Mouse (Mus musculus) embryonic facial prominence, embryonic 12.5 days (tissue): ENCODE data around the gene Slc11a1. TPM values are rescaled to one million over a fixed set of nuclear protein-coding genes. Genes with fewer than 3 reads are reported as not detected.

Source experiments
- ATAC-seq: fragments of 200-750 bp; cut with Nextera tagmentation; 2 replicates; pipeline ENCODE4 v1.8.0; 2017; ENCODE audit not compliant: insufficient number of reproducible peaks, insufficient read depth, low FRiP score, low TSS enrichment
- H3K27ac ChIP-seq: fragments of 300-500 bp; sonication (generic); 2 replicates; pipeline ENCODE4 v1.5.1; 2016; ENCODE audit warnings: mild to moderate bottlenecking
- H3K27me3 ChIP-seq: fragments of 300-500 bp; sonication (generic); 2 replicates; pipeline ENCODE4 v1.6.1; 2016; ENCODE audit warnings: mild to moderate bottlenecking, moderate library complexity
- H3K36me3 ChIP-seq: fragments of 300-500 bp; sonication (generic); 2 replicates; pipeline ENCODE4 v1.6.1; 2016; ENCODE audit warnings: mild to moderate bottlenecking
- H3K4me1 ChIP-seq: fragments of 300-500 bp; sonication (generic); 2 replicates; pipeline ENCODE4 v1.6.1; 2016
- H3K4me2 ChIP-seq: fragments of 300-500 bp; sonication (generic); replicated peaks from 2 replicates; pipeline ENCODE4 v1.6.1; 2016; ENCODE audit warnings: mild to moderate bottlenecking, moderate library complexity
- H3K4me3 ChIP-seq: fragments of 300-500 bp; sonication (generic); 2 replicates; pipeline ENCODE4 v1.5.1; 2016; ENCODE audit warnings: mild to moderate bottlenecking
- H3K9ac ChIP-seq: fragments of 300-500 bp; sonication (generic); 2 replicates; pipeline ENCODE4 v1.6.1; 2016; ENCODE audit warnings: mild to moderate bottlenecking, moderate library complexity
- H3K9me3 ChIP-seq: fragments of 300-500 bp; sonication (generic); 2 replicates; pipeline ENCODE4 v1.6.1; 2016; ENCODE audit warnings: mild to moderate bottlenecking, moderate library complexity
- WGBS: fragments of 180-500 bp; shearing (Covaris S2); methylation state at CpG from one replicate; pipeline ENCODE4 v1.1.7; 2016; 5-methylcytosine and 5-hydroxymethylcytosine counted together
- polyA plus RNA-seq: library from polyadenylated mRNA; unstranded; fragments of >200 nt; fragmentation: Nextera tagmentation; extraction: Ambion mirVana; gene quantifications from 2 replicates; pipeline ENCODE4 v1.2.1, GENCODE M21; 2016

Slc11a1 gene
- polyA plus RNA-seq, 1 experiment from 2014 or later, result 4.1 TPM

DNA sequence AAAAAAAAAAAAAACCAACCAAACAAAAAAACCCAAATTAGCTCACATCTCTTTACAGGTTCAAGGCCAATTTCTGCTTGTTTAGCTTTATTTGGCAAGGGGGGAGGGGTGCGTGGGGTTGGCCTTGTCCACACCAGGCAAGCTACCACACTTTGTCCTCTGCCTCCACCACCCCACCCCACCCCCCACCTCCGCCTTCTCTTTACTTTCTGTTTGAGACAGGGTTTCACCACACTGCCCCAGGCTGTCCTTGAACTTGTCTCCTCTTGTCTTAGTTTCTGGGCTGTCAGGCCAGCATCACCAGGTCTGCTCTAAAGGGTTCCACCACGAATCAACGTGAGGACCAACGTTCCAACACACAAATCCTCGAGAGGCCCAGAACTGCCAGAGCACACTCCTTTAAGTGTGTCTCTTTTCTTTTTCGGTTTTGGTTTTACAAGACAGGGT lies 4.1 kb downstream of the Slc11a1 start:
- Histone ChIP-seq H3K27me3 (no peaks in the 10 kb centered on the region), H3K9me3 (no peaks in the 10 kb centered on the region), H3K4me1 (peaks cover 4% of the 10 kb centered on the region; the same call in 1 of the 2 replicates), H3K27ac (no peak overlapping the region), H3K9ac (no peak overlapping the region), H3K4me3 (no peak overlapping the region), H3K4me2 (no peak overlapping the region), H3K36me3 (no peaks in the 10 kb centered on the region)
- 81% methylated on average over 7 of the region's 7 CpGs for WGBS
- no peak for ATAC-seq

- Histone ChIP-seq H3K9me3 (no peaks in the 10 kb centered on the region), H3K27me3 (no peaks in the 10 kb centered on the region), H3K27ac (no peak overlapping the region), H3K4me2 (no peak overlapping the region), H3K9ac (no peak overlapping the region), H3K4me1 (no peaks in the 10 kb centered on the region), H3K4me3 (no peak overlapping the region), H3K36me3 (no peaks in the 10 kb centered on the region)
- 75% methylated on average over 5 of the region's 5 CpGs for WGBS
- no peak for ATAC-seq
These were observed 5.5 kb downstream of the Slc11a1 start for GRCm38 (mm10) chr1:74380484-74380883.

- H3K27ac ChIP-seq, result no peak overlapping the region
- H3K9ac ChIP-seq, result no peak overlapping the region
- no peaks in the 10 kb centered on the region for H3K27me3 ChIP-seq
- no peak overlapping the region for H3K4me2 ChIP-seq
- no peaks in the 10 kb centered on the region for H3K9me3 ChIP-seq
- H3K36me3 ChIP-seq, result no peaks in the 10 kb centered on the region
- no peaks in the 10 kb centered on the region for H3K4me1 ChIP-seq
- H3K4me3 ChIP-seq, result no peak overlapping the region
- WGBS, result 89% methylated on average over 10 of the region's 10 CpGs
- ATAC-seq, result no peak
These were observed 6.6 kb downstream of the Slc11a1 start for GRCm38 (mm10) chr1:74381588-74382021.

- no peaks in the 10 kb centered on the region for H3K36me3 ChIP-seq
- H3K27ac ChIP-seq, result no peak overlapping the region
- H3K4me2 ChIP-seq, result no peak overlapping the region
- H3K9ac ChIP-seq, result no peak overlapping the region
- no peak for ATAC-seq
- H3K27me3 ChIP-seq, result no peaks in the 10 kb centered on the region
- H3K9me3 ChIP-seq, result no peaks in the 10 kb centered on the region
- H3K4me1 ChIP-seq, result peaks cover 7% of the 10 kb centered on the region; the same call in 1 of the 2 replicates
- no peak overlapping the region for H3K4me3 ChIP-seq
- 83% methylated on average over 13 of the region's 13 CpGs for WGBS
These were observed 8.4 kb downstream of the Slc11a1 start for GRCm38 (mm10) chr1:74383385-74383784.

DNA sequence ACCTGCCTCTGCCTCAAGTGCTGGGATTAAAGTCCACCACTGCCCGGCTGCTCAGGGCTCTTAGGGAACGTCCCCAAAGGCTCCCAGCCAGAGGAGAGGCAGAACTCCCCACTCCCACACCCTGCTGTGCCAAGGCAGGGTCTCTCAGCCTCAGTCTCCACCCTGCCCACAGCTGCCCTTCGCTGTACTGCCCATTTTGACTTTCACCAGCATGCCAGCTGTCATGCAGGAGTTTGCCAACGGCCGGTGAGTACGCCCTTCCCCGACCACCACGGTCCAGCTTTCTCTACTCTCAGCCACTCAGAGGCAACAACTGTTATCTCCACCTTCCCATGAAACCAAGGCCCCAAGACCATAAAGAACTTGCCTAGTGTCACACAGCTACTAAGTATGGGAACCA lies 9.5 kb downstream of the Slc11a1 start:
- Histone ChIP-seq H3K9me3 (no peaks in the 10 kb centered on the region), H3K4me1 (peaks cover 9% of the 10 kb centered on the region), H3K27me3 (no peaks in the 10 kb centered on the region), H3K36me3 (no peaks in the 10 kb centered on the region), H3K4me3 (no peak overlapping the region), H3K27ac (no peak overlapping the region), H3K4me2 (no peak overlapping the region), H3K9ac (no peak overlapping the region)
- WGBS, result 87% methylated on average over 8 of the region's 8 CpGs
- no peak for ATAC-seq

DNA sequence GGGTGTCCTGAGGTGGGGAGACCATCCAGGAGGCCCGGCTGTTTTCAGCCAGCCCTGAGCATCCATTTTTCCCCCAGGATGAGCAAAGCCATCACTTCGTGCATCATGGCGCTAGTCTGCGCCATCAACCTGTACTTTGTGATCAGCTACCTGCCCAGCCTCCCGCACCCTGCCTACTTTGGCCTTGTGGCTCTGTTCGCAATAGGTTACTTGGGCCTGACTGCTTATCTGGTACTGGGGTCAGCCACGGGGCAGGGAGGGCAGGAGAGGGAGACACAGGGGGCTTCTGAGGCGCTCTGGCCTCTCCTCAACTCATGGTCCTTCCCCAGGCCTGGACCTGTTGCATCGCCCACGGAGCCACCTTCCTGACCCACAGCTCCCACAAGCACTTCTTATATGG lies 10.1 kb downstream of the Slc11a1 start:
- Histone ChIP-seq H3K27ac (no peak overlapping the region), H3K9me3 (no peaks in the 10 kb centered on the region), H3K9ac (no peak overlapping the region), H3K4me2 (no peak overlapping the region), H3K4me3 (no peak overlapping the region), H3K36me3 (no peaks in the 10 kb centered on the region), H3K4me1 (peaks cover 15% of the 10 kb centered on the region), H3K27me3 (no peaks in the 10 kb centered on the region)
- WGBS, result 89% methylated on average over 10 of the region's 10 CpGs
- no peak for ATAC-seq

- ATAC-seq, result no peak
- WGBS, result 90% methylated on average over 8 of the region's 8 CpGs
- Histone ChIP-seq H3K4me2 (no peak overlapping the region), H3K27ac (no peak overlapping the region), H3K4me1 (peaks cover 19% of the 10 kb centered on the region), H3K27me3 (no peaks in the 10 kb centered on the region), H3K36me3 (no peaks in the 10 kb centered on the region), H3K4me3 (no peak overlapping the region), H3K9ac (no peak overlapping the region), H3K9me3 (no peaks in the 10 kb centered on the region)
These were observed 10.5 kb downstream of the Slc11a1 start for GRCm38 (mm10) chr1:74385531-74385930.

GRCm38 (mm10) chr1:74386363-74386713 lies 11.3 kb downstream of the Slc11a1 start:
- 50% methylated on average over 7 of the region's 10 CpGs for WGBS
- no peaks in the 10 kb centered on the region for H3K36me3 ChIP-seq

GRCm38 (mm10) chr1:74386714-74387385 lies 11.9 kb downstream of the Slc11a1 start:
- Histone ChIP-seq H3K4me1 (peaks cover 24% of the 10 kb centered on the region), H3K9ac (peak overlapping the region; percentile 51), H3K27ac (peak overlapping the region; percentile 98), H3K27me3 (no peaks in the 10 kb centered on the region), H3K36me3 (no peaks in the 10 kb centered on the region), H3K4me2 (peak overlapping the region; percentile 51), H3K9me3 (no peaks in the 10 kb centered on the region), H3K4me3 (peak overlapping the region; percentile 44)
- peak; percentile 94 for ATAC-seq
- WGBS, result under 1% methylated on average over 26 of the region's 26 CpGs

More at GRCm38 (mm10) chr1:74386363-74386713, 11.3 kb downstream of the Slc11a1 start:
- H3K27ac ChIP-seq, result peak overlapping the region; percentile 98
- peak overlapping the region; percentile 44 for H3K4me3 ChIP-seq
- H3K27me3 ChIP-seq, result no peaks in the 10 kb centered on the region
- ATAC-seq, result no peak
- H3K9me3 ChIP-seq, result no peaks in the 10 kb centered on the region
- peak overlapping the region; percentile 51 for H3K4me2 ChIP-seq
- H3K4me1 ChIP-seq, result peaks cover 24% of the 10 kb centered on the region
- peak overlapping the region; percentile 51 for H3K9ac ChIP-seq

DNA sequence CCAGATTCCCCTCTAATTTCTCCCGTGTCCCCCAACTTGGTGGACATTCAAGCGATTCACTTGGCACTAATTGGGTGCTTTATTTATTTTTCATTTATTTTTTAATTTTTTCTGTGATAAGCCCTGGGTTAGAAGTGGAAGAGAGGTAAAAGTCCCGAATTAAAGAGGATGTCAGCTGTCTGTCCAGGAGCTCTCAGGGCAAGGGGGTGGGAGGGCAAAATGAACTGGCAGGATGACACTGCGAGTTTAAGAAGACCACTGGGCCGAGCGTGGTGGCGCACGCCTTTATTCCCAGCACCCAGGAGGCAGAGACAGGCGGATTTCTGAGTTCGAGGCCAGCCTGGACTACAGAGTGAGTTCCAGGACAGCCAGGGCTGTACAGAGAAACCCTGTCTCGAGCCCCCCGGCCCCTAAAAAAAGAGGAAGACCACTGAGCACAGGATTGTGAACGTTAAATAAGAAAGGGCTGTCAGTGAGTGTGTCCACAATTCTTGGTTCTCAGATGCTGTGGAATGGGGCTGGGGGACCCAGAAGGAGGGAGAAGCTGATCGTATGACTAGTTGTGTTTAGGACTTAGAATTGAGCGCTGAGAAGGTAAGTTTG lies 12.5 kb downstream of the Slc11a1 start:
- Histone ChIP-seq H3K27ac (peak overlapping the region; percentile 98), H3K9me3 (no peaks in the 10 kb centered on the region), H3K27me3 (no peaks in the 10 kb centered on the region), H3K36me3 (no peaks in the 10 kb centered on the region), H3K9ac (peak overlapping the region; percentile 51; the same call in 1 of the 2 replicates), H3K4me1 (peaks cover 24% of the 10 kb centered on the region), H3K4me3 (peak overlapping the region; percentile 44), H3K4me2 (peak overlapping the region; percentile 51)
- 55% methylated on average over 15 of the region's 15 CpGs for WGBS
- no peak for ATAC-seq

DNA sequence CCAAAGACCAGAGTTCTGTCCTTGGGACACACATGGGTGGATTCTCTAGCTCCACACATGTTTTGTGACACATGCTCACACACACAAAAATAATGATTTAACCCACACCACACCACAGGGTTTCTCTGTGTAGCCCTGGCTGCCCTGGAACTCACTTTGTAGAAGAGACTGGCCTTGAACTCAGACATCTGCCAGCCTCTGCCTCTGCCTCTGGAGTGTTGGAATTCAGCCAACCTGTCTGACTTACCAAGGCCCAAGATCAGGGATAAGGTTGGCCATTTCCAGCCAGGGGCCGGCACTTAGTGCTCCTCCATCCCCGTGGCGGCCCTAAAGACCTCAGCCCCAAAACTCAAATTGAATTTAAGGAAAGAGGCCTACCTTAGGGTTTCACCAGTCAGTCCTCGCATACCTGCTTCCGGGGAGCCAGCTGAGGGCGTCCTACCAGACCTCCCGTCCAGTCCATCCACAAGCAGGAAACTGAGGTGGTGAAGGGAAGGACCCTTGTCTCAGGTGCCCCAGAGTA lies 13.5 kb downstream of the Slc11a1 start:
- Histone ChIP-seq H3K27me3 (no peaks in the 10 kb centered on the region), H3K36me3 (peaks cover 2% of the 10 kb centered on the region), H3K4me3 (no peak overlapping the region), H3K4me2 (no peak overlapping the region), H3K9me3 (no peaks in the 10 kb centered on the region), H3K9ac (no peak overlapping the region), H3K27ac (peak overlapping the region; percentile 98; the same call in 1 of the 2 replicates), H3K4me1 (peaks cover 34% of the 10 kb centered on the region)
- ATAC-seq, result no peak
- 71% methylated on average over 7 of the region's 7 CpGs for WGBS

DNA sequence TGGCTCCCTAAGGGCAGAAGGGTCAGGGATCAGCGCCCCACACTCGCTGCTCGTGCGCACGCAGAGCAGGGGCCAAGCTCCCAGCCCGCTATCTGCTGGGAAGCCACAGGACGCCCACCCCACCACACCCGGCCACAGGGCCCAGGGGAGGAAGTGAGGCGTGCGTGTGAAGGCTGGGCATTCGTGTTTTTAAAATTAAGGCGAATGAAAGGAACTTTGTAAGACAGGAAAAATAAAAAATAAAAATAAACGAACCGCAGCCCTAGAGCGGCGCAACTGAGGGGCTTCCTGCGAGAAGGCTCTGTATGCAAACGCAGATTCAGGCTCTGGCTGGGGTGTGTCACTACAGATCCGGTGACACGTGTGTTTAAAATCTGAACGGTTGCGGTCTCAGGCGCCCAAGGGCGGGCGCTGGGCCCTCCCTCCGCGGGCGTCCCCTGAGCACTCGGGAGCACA lies 14.9 kb downstream of the Slc11a1 start:
- Histone ChIP-seq H3K4me1 (peaks cover 39% of the 10 kb centered on the region), H3K9ac (peak overlapping the region; percentile 41; the same call in 1 of the 2 replicates)

More for the DNA sequence above, 14.9 kb downstream of the Slc11a1 start:
- Histone ChIP-seq H3K9me3 (no peaks in the 10 kb centered on the region), H3K27me3 (no peaks in the 10 kb centered on the region), H3K4me3 (peak overlapping the region; percentile 80), H3K27ac (peak overlapping the region; percentile 98), H3K4me2 (peak overlapping the region; percentile 93), H3K36me3 (peaks cover 16% of the 10 kb centered on the region)
- ATAC-seq, result no peak
- 3% methylated on average over 29 of the region's 29 CpGs for WGBS
